ENCODE assay signal across 10 mouse cellular contexts in the genomic region with DNA sequence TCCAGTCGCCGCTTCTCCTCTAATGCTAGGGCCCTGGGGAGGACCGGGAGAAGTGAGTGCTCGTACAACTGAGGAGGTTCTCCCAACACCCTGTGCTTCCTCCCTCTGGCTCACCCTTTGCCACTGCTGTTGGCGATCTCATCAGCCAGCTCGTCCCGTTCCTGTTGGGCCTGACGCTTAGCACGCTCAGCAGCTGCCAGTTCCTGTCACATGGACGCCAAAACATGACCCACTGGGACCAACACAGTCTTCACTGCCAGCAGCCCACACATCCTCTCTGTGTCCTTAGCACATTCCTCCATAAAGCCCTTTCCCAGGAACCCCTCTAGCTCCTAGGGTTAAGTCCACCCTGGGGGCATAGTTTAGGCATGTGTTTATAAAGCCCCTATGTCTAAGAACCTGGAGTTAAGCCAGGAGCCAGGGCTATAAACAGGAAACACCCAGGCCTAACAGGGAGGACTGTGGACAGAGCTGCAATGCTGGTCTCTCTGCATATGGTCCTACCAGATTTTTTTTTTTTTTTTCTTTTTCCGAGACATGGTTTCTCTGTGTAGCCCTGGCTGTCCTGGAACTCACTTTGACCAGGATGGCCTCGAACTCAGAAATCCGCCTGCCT. TPM values are rescaled to one million over a fixed set of nuclear protein-coding genes. Genes with fewer than 3 reads are reported as not detected.
DNase-seq lines count a peak whose midpoint lies in the region; ATAC-seq and TF ChIP-seq lines count a peak whose summit lies in the region.
"Had no signal": no experiment of that assay in that cellular context is flagged by ENCODE, and none has a peak within 500 bp of the region (broad histone marks: within the 10 kb centered on the region; RNA-seq: fewer than 3 reads in every experiment).

No protein-coding gene starts in this region.

- WGBS in limb, embryonic 12.5 days: 73% methylated on average over 13 of the region's 13 CpGs
- 90% methylated on average over 13 of the region's 13 CpGs for WGBS in limb, embryonic 10.5 days

- DNase-seq in limb, embryonic 10.5 days (ENCODE audit: low spot score): no peak
- peak; percentile 29 for DNase-seq in brain, embryonic 14.5 days (ENCODE audit: low read depth)
- DNase-seq in heart, postnatal 4 days: peak; percentile 76
- peak; percentile 69 to 89 for DNase-seq in lung, postnatal 4 days
- DNase-seq in layer of hippocampus, adult 9-10 months (ENCODE audit: low spot score): no peak
- no peak for DNase-seq in spleen, adult 18-20 months
- DNase-seq in urinary bladder, postnatal 25 days (ENCODE audit: low spot score): no peak

- no peak for TF ChIP-seq POLR2A in brain, embryonic 14.5 days (IDR thresholded peaks at IDR 0.05; ENCODE audit: borderline replicate concordance, extremely low read depth, insufficient read depth, insufficient read length, poor library complexity, severe bottlenecking)

- no peaks in the 10 kb centered on the region for H3K9me3 ChIP-seq in limb, embryonic 12.5 days
- no peaks in the 10 kb centered on the region for H3K9me3 ChIP-seq in limb, embryonic 10.5 days (replicated peaks)
- H3K9me3 ChIP-seq: embryonic facial prominence, embryonic 12.5 days had no signal

- H3K9ac ChIP-seq in limb, embryonic 12.5 days (replicated peaks): no peak overlapping the region
- H3K9ac ChIP-seq: embryonic facial prominence, embryonic 12.5 days had no signal

- peak overlapping the region; percentile 31; the same call in 1 of the 2 replicates for H3K27ac ChIP-seq in limb, embryonic 12.5 days
- H3K27ac ChIP-seq in limb, embryonic 10.5 days: no peak overlapping the region
- H3K27ac ChIP-seq: embryonic facial prominence, embryonic 12.5 days had no signal

- H3K36me3 ChIP-seq in limb, embryonic 12.5 days: peaks cover 96% of the 10 kb centered on the region
- H3K36me3 ChIP-seq in limb, embryonic 10.5 days: peaks cover 100% of the 10 kb centered on the region

- H3K27me3 ChIP-seq in limb, embryonic 12.5 days: no peaks in the 10 kb centered on the region
- H3K27me3 ChIP-seq in limb, embryonic 10.5 days (ENCODE audit: low read depth, poor library complexity, severe bottlenecking): no peaks in the 10 kb centered on the region
- H3K27me3 ChIP-seq: embryonic facial prominence, embryonic 12.5 days had no signal

- 0 out of 2 replicates have a peak, but pooled peaks cover 10% of the 10 kb centered on the region for H3K4me1 ChIP-seq in limb, embryonic 12.5 days (replicated peaks)
- no peaks in the 10 kb centered on the region for H3K4me1 ChIP-seq in limb, embryonic 10.5 days
- H3K4me1 ChIP-seq: embryonic facial prominence, embryonic 12.5 days had no signal

- ATAC-seq in limb, embryonic 12.5 days (ENCODE audit: insufficient number of reproducible peaks, insufficient read depth, low FRiP score, low TSS enrichment, low read depth): 0 out of 2 replicates have a peak, but pooled peaks have one; percentile 27

- no peak overlapping the region for H3K4me3 ChIP-seq in limb, embryonic 12.5 days (replicated peaks)
- no peak overlapping the region for H3K4me3 ChIP-seq in limb, embryonic 10.5 days
- H3K4me3 ChIP-seq: embryonic facial prominence, embryonic 12.5 days had no signal

- no peak for TF ChIP-seq CTCF in brain, embryonic 14.5 days (IDR thresholded peaks at IDR 0.05; ENCODE audit: borderline replicate concordance, extremely low read depth, insufficient read depth, insufficient read length)

- H3K4me2 ChIP-seq in limb, embryonic 12.5 days: no peak overlapping the region
- H3K4me2 ChIP-seq: embryonic facial prominence, embryonic 12.5 days had no signal

RNA-seq across cellular contexts. Expression of gene Apol8, which starts 7.7 kb away (rescaled TPM):
- 0.15 and 0.23 TPM in 2 replicates for polyA plus RNA-seq in limb, embryonic 12.5 days (2016; fragmentation: Nextera tagmentation; extraction: Ambion mirVana)
- 0.20 TPM in 1 of 2 replicates, not detected in the other for polyA plus RNA-seq in limb, embryonic 10.5 days (2016; fragmentation: Nextera tagmentation; extraction: Ambion mirVana)
- 0.30 and 0.37 TPM in 2 replicates for polyA plus RNA-seq in brain, embryonic 14.5 days (2012; rRNA removed)
- under 1 TPM; 0.17 to 0.38 TPM for total RNA-seq in heart, postnatal 4 days (2021)

RNA-seq across cellular contexts. Expression of gene Apol9b, which starts 35.7 kb away (rescaled TPM):
- polyA plus RNA-seq in limb, embryonic 12.5 days (2016; fragmentation: Nextera tagmentation; extraction: Ambion mirVana): not detected in 2 replicates
- polyA plus RNA-seq in limb, embryonic 10.5 days (2016; fragmentation: Nextera tagmentation; extraction: Ambion mirVana): not detected in 2 replicates
- 0.06 TPM in 1 of 2 replicates, not detected in the other for polyA plus RNA-seq in brain, embryonic 14.5 days (2012; rRNA removed)
- under 1 TPM in 1 of 2 experiments, not detected in 1; 0.41 TPM for total RNA-seq in heart, postnatal 4 days (2021)
- total RNA-seq: MEL had no signal
- polyA plus RNA-seq: embryonic facial prominence, embryonic 12.5 days had no signal

Comparison
In these comparisons a context has a peak if more than half of its experiments do, and no peak if none do; other contexts are left out.
1. DNase-seq: peak in brain, embryonic 14.5 days (single experiment), heart, postnatal 4 days (single experiment) and lung, postnatal 4 days (2 of 2); none in limb, embryonic 10.5 days (single experiment), layer of hippocampus, adult 9-10 months (single experiment), spleen, adult 18-20 months (0 of 2) and urinary bladder, postnatal 25 days (single experiment).